Mouse (Mus musculus): ENCODE data around the gene Pttg1. TPM values are rescaled to one million over a fixed set of nuclear protein-coding genes. Genes with fewer than 3 reads are reported as not detected.

Gene Pttg1
- total RNA-seq, 2 experiments from 2014 or later, result 49.8 to 54.2 TPM

- DNase-seq (ENCODE audit: low spot score in 2 of 2), result peak in 1 of 2 experiments; percentile 37
Observed at GRCm38 (mm10) chr11:43411413-43411812, 14.6 kb downstream of the Pttg1 start.

- DNase-seq (ENCODE audit: low spot score in 2 of 2), result no peak
Observed at GRCm38 (mm10) chr11:43410291-43410690, 15.8 kb downstream of the Pttg1 start.

- no peak for DNase-seq (ENCODE audit: low spot score in 2 of 2)
Observed at GRCm38 (mm10) chr11:43408888-43409287, 17.2 kb downstream of the Pttg1 start.

- DNase-seq (ENCODE audit: low spot score in 2 of 2), result no peak
Observed at GRCm38 (mm10) chr11:43404150-43404807, 21.8 kb downstream of the Pttg1 start.

- DNase-seq (ENCODE audit: low spot score in 2 of 2), result no peak
Observed at GRCm38 (mm10) chr11:43400131-43400530, 25.9 kb downstream of the Pttg1 start.

- no peak for DNase-seq (ENCODE audit: low spot score in 2 of 2)
Observed at GRCm38 (mm10) chr11:43399297-43399696, 26.8 kb downstream of the Pttg1 start.

GRCm38 (mm10) chr11:43396672-43397071 is 29.4 kb downstream of the Pttg1 start:
- no peak for DNase-seq (ENCODE audit: low spot score in 2 of 2)

GRCm38 (mm10) chr11:43396246-43396645 is 29.8 kb downstream of the Pttg1 start:
- DNase-seq (ENCODE audit: low spot score in 2 of 2), result no peak

- no peak for DNase-seq (ENCODE audit: low spot score in 2 of 2)
Observed at GRCm38 (mm10) chr11:43395073-43395948, 30.7 kb downstream of the Pttg1 start.

GRCm38 (mm10) chr11:43393325-43393724 is 32.7 kb downstream of the Pttg1 start:
- no peak for DNase-seq (ENCODE audit: low spot score in 2 of 2)

- no peak for DNase-seq (ENCODE audit: low spot score in 2 of 2)
Observed at GRCm38 (mm10) chr11:43392757-43393156, 33.3 kb downstream of the Pttg1 start.

- DNase-seq (ENCODE audit: low spot score in 2 of 2), result no peak
Observed at GRCm38 (mm10) chr11:43389118-43389517, 36.9 kb downstream of the Pttg1 start.

- no peak for DNase-seq (ENCODE audit: low spot score in 2 of 2)
Observed at GRCm38 (mm10) chr11:43388122-43389097, 37.6 kb downstream of the Pttg1 start.

GRCm38 (mm10) chr11:43387004-43387880 is 38.8 kb downstream of the Pttg1 start:
- DNase-seq (ENCODE audit: low spot score in 2 of 2), result no peak

GRCm38 (mm10) chr11:43385716-43386115 is 40.3 kb downstream of the Pttg1 start:
- no peak for DNase-seq (ENCODE audit: low spot score in 2 of 2)

- peak in 1 of 2 experiments; percentile 18 for DNase-seq (ENCODE audit: low spot score in 2 of 2)
Observed at GRCm38 (mm10) chr11:43385055-43385649, 40.9 kb downstream of the Pttg1 start.

GRCm38 (mm10) chr11:43383581-43383980 is 42.5 kb downstream of the Pttg1 start:
- DNase-seq (ENCODE audit: low spot score in 2 of 2), result no peak

- no peak for DNase-seq (ENCODE audit: low spot score in 2 of 2)
Observed at GRCm38 (mm10) chr11:43380901-43381300, 45.1 kb downstream of the Pttg1 start.

- no peak for DNase-seq (ENCODE audit: low spot score in 2 of 2)
Observed at GRCm38 (mm10) chr11:43379911-43380485, 46.1 kb downstream of the Pttg1 start.

All from adrenal gland, postnatal 4 days (tissue).